ENCODE assay signal across 35 mouse cellular contexts in genomic region chr17:53783381-53783780, GRCm38 (mm10).
"Had no signal": no experiment of that assay in that cellular context is flagged by ENCODE, and none has a peak within 500 bp of the region (broad histone marks: within the 10 kb centered on the region; RNA-seq: fewer than 3 reads in every experiment).

No protein-coding gene starts in this region.

- H3K27me3 ChIP-seq: heart, embryonic 12.5 days; heart, embryonic 13.5 days; heart, embryonic 15.5 days; hindbrain, embryonic 12.5 days; hindbrain, embryonic 13.5 days; hindbrain, embryonic 15.5 days; intestine, embryonic 15.5 days; kidney, embryonic 15.5 days had no signal

- H3K27ac ChIP-seq: heart, embryonic 10.5 days; heart, embryonic 13.5 days; heart, embryonic 15.5 days; hindbrain, embryonic 10.5 days; hindbrain, embryonic 12.5 days; hindbrain, embryonic 13.5 days; hindbrain, embryonic 14.5 days; hindbrain, embryonic 15.5 days; hindbrain, postnatal 0 days; intestine, embryonic 15.5 days; kidney, embryonic 15.5 days; kidney, postnatal 0 days; layer of hippocampus, adult 2 months; left cerebral cortex, adult 2 months had no signal

- H3K9me3 ChIP-seq: heart, embryonic 10.5 days; heart, embryonic 12.5 days; heart, embryonic 13.5 days; heart, embryonic 15.5 days; hindbrain, embryonic 10.5 days; hindbrain, embryonic 12.5 days; hindbrain, embryonic 13.5 days; hindbrain, embryonic 15.5 days; intestine, embryonic 15.5 days; kidney, embryonic 15.5 days had no signal

- H3K4me2 ChIP-seq: heart, embryonic 11.5 days; heart, embryonic 12.5 days; heart, embryonic 13.5 days; heart, embryonic 15.5 days; hindbrain, embryonic 12.5 days; hindbrain, embryonic 13.5 days; hindbrain, embryonic 14.5 days; hindbrain, embryonic 15.5 days; intestine, embryonic 15.5 days; kidney, embryonic 15.5 days had no signal

- H3K9ac ChIP-seq: heart, embryonic 12.5 days; heart, embryonic 13.5 days; heart, embryonic 15.5 days; hindbrain, embryonic 12.5 days; hindbrain, embryonic 13.5 days; hindbrain, embryonic 14.5 days; hindbrain, embryonic 15.5 days; intestine, embryonic 15.5 days; kidney, embryonic 15.5 days had no signal

- H3K4me1 ChIP-seq: heart, embryonic 10.5 days; heart, embryonic 12.5 days; heart, embryonic 13.5 days; heart, embryonic 15.5 days; hindbrain, embryonic 10.5 days; hindbrain, embryonic 12.5 days; hindbrain, embryonic 13.5 days; hindbrain, embryonic 15.5 days; intestine, embryonic 15.5 days; kidney, embryonic 15.5 days had no signal

- ATAC-seq: hindbrain, embryonic 16.5 days; hindbrain, postnatal 0 days; inflammation-experienced regulatory T-cells, adult 6 months; intestine, embryonic 15.5 days; intestine, postnatal 0 days had no signal

- H3K36me3 ChIP-seq: heart, embryonic 10.5 days; heart, embryonic 12.5 days; heart, embryonic 13.5 days; heart, embryonic 15.5 days; hindbrain, embryonic 10.5 days; hindbrain, embryonic 12.5 days; hindbrain, embryonic 13.5 days; hindbrain, embryonic 15.5 days; intestine, embryonic 15.5 days; kidney, embryonic 15.5 days had no signal

- H3K4me3 ChIP-seq: heart, embryonic 10.5 days; heart, embryonic 12.5 days; heart, embryonic 13.5 days; heart, embryonic 15.5 days; hindbrain, embryonic 10.5 days; hindbrain, embryonic 12.5 days; hindbrain, embryonic 13.5 days; hindbrain, embryonic 15.5 days; intestine, embryonic 15.5 days; kidney, embryonic 15.5 days; layer of hippocampus, adult 2 months; left cerebral cortex, adult 2 months had no signal

- DNase-seq: heart, postnatal 10 days; heart, postnatal 14 days; heart, postnatal 36 days; heart, postnatal 4 days; kidney, adult 11 months; kidney, adult 18-20 months; kidney, adult 2 months; kidney, adult 8-10 months; kidney, adult 9 months; kidney, postnatal 10 days; kidney, postnatal 14 days; kidney, postnatal 25 days; kidney, postnatal 36 days; kidney, postnatal 4 days; layer of hippocampus, adult 9-11 months; layer of hippocampus, postnatal 36 days had no signal
